Mouse (Mus musculus) stomach, postnatal 0 days (tissue): ENCODE measurements around the gene Zfp385a. TPM values are rescaled to one million over a fixed set of nuclear protein-coding genes. Genes with fewer than 3 reads are reported as not detected.

Experiments
- ATAC-seq: fragments of 200-750 bp; cut with Nextera tagmentation; 2 replicates; pipeline ENCODE4 v1.8.0; 2017; ENCODE audit not compliant: low FRiP score, low TSS enrichment
- DNase-seq: peaks from one replicate; pipeline ENCODE4 v3.0.0-alpha.2; 2016; ENCODE audit warnings: low spot score
- H3K27ac ChIP-seq: fragments of 300-500 bp; sonication (generic); replicated peaks from 2 replicates; pipeline ENCODE4 v1.5.1; 2014; ENCODE audit warnings: mild to moderate bottlenecking, control low read depth
- H3K27me3 ChIP-seq: fragments of 300-500 bp; sonication (generic); 2 replicates; pipeline ENCODE4 v1.6.1; 2014; ENCODE audit warnings: low read length; ENCODE audit not compliant: control insufficient read depth, insufficient read depth
- H3K36me3 ChIP-seq: fragments of 300-500 bp; sonication (generic); 2 replicates; pipeline ENCODE4 v1.6.1; 2014; ENCODE audit warnings: low read length, mixed read lengths; ENCODE audit not compliant: control insufficient read depth, insufficient read depth
- H3K4me1 ChIP-seq: fragments of 300-500 bp; sonication (generic); replicated peaks from 2 replicates; pipeline ENCODE4 v1.6.1; 2014; ENCODE audit warnings: antibody characterized with exemption; ENCODE audit not compliant: control insufficient read depth, insufficient read depth
- H3K4me2 ChIP-seq: fragments of 300-500 bp; sonication (generic); replicated peaks from 2 replicates; pipeline ENCODE4 v1.6.1; 2014; ENCODE audit warnings: low read depth, mild to moderate bottlenecking, control low read depth, moderate library complexity
- H3K4me3 ChIP-seq: fragments of 300-500 bp; sonication (generic); 2 replicates; pipeline ENCODE4 v1.5.1; 2014; ENCODE audit warnings: low read depth, low read length, control low read depth
- H3K9ac ChIP-seq: fragments of 300-500 bp; sonication (generic); 2 replicates; pipeline ENCODE4 v1.6.1; 2014; ENCODE audit warnings: mild to moderate bottlenecking, low read length, control low read depth, mixed read lengths
- H3K9me3 ChIP-seq: fragments of 300-500 bp; sonication (generic); 2 replicates; pipeline ENCODE4 v1.6.1; 2016; ENCODE audit warnings: low read length; ENCODE audit not compliant: control insufficient read depth
- CTCF ChIP-seq: IDR thresholded peaks from 2 replicates; pipeline ENCODE4 v1.5.1; 2016; ENCODE audit warnings: antibody characterized with exemption, low read depth, mild to moderate bottlenecking, moderate library complexity
- EP300 ChIP-seq: optimal IDR thresholded peaks from 2 replicates; pipeline ENCODE3; 2016; ENCODE audit warnings: antibody characterized with exemption
- WGBS: fragments of 180-500 bp; shearing (Covaris S2); extraction: QIAGEN DNeasy Blood & Tissue Kit; methylation state at CpG from one replicate; pipeline ENCODE4 v1.1.7; 2014; 5-methylcytosine and 5-hydroxymethylcytosine counted together
- polyA plus RNA-seq: library from polyadenylated mRNA; unstranded; fragments of >200 nt; fragmentation: Nextera tagmentation; extraction: Ambion mirVana; gene quantifications from 2 replicates; pipeline ENCODE4 v1.2.1, GENCODE M21; 2015

The Zfp385a gene
- polyA plus RNA-seq, 1 experiment from 2014 or later = 6.0 TPM

DNA sequence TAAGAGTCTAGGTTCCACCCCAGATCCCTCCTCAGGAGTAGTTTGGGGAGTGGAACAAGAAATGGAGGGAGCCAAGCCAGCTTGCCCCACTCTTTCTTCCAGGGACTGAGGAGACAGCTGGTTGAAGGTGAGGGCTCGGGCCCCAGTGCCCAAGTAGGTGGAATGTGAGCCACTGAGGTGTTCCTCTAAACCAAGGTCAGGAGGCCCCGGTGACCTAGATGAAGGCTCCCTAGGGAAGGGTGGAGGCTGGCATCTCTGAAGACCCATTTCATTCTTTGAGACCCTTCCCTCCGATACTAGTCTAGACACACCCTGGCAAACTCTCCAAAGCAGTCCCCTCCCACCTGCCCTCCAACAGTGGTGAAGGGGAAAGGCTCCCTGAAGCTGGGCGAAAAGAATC, 17.5 kb downstream of the Zfp385a start:
- no peaks in the 10 kb centered on the region for H3K9me3 ChIP-seq
- H3K4me2 ChIP-seq = peak overlapping the region; percentile 97
- H3K27me3 ChIP-seq = no peaks in the 10 kb centered on the region
- no peak for TF ChIP-seq CTCF
- TF ChIP-seq EP300 = no peak
- ATAC-seq (no peak), DNase-seq (no peak)
- no peak overlapping the region for H3K27ac ChIP-seq
- H3K4me1 ChIP-seq = 0 out of 2 replicates have a peak, but pooled peaks cover 2% of the 10 kb centered on the region
- H3K36me3 ChIP-seq = no peaks in the 10 kb centered on the region
- H3K4me3 ChIP-seq = peak overlapping the region; percentile 64
- 66% methylated on average over 4 of the region's 4 CpGs for WGBS
- peak overlapping the region; percentile 83; the same call in 1 of the 2 replicates for H3K9ac ChIP-seq

DNA sequence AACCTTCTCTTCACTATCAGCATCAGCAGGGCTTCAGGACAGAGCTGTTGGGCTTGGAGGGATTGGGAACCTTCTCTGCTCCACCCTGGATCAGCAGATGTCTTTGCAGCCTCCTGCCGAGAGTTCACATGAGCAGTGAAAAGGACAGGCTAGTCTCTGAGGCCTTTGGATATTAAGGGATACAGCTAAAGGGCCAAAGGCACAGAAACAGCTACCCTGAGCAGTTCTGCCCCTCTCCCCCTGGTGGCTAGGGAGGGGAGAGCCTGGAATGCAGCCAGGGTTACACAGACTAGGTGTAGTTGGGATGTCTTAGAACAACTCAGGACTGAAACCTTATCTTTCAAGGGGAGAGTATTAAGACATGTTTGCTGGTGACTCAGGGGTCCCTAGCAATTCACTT, 18.8 kb downstream of the Zfp385a start:
- no peak for DNase-seq
- no peak for ATAC-seq
- H3K27ac ChIP-seq = no peak overlapping the region
- no peak overlapping the region for H3K4me3 ChIP-seq
- H3K9me3 ChIP-seq = no peaks in the 10 kb centered on the region
- 45% methylated on average over 1 of the region's 1 CpGs for WGBS
- H3K9ac ChIP-seq = no peak overlapping the region
- peak; percentile 66 for TF ChIP-seq CTCF
- TF ChIP-seq EP300 = no peak
- H3K4me1 ChIP-seq = 0 out of 2 replicates have a peak, but pooled peaks cover 2% of the 10 kb centered on the region
- no peak overlapping the region for H3K4me2 ChIP-seq
- no peaks in the 10 kb centered on the region for H3K27me3 ChIP-seq
- no peaks in the 10 kb centered on the region for H3K36me3 ChIP-seq

DNA sequence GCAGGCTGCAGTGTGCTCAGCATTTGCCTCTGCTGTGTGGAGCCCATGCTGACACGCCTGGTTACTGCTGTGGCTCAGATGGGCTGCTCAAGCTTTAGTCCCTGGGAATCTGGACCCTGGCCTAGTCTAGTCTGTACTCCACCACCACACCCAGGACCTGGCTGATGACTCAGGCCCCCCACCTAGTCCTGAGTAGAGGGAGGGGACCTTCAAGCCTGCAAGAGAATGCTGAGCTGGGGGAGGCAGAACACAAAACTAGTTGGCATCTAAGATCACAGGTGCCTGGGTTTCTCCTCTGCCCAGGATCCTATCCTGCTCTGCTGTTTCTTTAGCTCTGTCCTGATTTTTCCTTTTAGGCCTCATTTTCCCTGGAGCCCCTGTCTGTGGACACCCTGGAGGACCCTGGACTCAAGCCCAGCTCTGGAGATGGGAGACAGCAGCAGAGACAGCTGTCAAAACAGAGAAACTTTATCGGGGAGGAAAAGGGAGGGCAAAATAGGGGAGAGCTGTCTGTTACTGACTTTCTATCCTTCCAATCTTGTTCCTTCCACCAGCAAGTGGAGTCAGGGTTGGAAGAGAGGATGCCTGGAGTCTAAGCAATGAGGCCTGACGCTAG, 21.6 kb downstream of the Zfp385a start:
- no peak overlapping the region for H3K4me2 ChIP-seq
- DNase-seq = no peak
- peak overlapping the region; percentile 61; the same call in 1 of the 2 replicates for H3K27ac ChIP-seq
- TF ChIP-seq EP300 (no peak), CTCF (no peak)
- H3K4me1 ChIP-seq = 0 out of 2 replicates have a peak, but pooled peaks cover 2% of the 10 kb centered on the region
- no peaks in the 10 kb centered on the region for H3K27me3 ChIP-seq
- peaks cover 4% of the 10 kb centered on the region; the same call in 1 of the 2 replicates for H3K36me3 ChIP-seq
- no peak overlapping the region for H3K4me3 ChIP-seq
- no peak for ATAC-seq
- H3K9me3 ChIP-seq = no peaks in the 10 kb centered on the region
- 49% methylated on average over 3 of the region's 3 CpGs for WGBS
- H3K9ac ChIP-seq = no peak overlapping the region

DNA sequence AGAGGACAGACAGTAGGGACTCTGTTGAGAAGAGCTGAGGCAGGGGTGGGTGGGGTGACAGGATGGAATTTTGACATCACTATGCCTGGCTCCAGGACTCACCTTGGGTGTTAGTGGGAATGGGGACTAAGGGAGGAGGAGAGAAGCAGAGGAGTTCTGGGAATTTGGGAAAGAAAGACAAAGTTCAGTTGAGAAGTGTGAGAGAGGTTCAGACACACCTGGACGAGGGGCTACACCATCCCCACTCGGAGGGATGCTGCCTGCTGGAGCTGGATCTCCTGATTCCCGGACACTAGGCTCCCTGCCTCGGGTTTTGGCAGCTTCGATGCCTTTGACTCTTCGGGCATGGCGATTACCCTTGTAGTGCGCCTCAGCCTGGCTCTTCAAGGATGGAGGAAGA, 22.2 kb downstream of the Zfp385a start:
- 85% methylated on average over 8 of the region's 8 CpGs for WGBS
- Histone ChIP-seq H3K4me1 (0 out of 2 replicates have a peak, but pooled peaks cover 2% of the 10 kb centered on the region), H3K27ac (0 out of 2 replicates have a peak overlapping the region, but pooled peaks have one; percentile 61), H3K4me3 (no peak overlapping the region), H3K27me3 (no peaks in the 10 kb centered on the region), H3K36me3 (peaks cover 4% of the 10 kb centered on the region; the same call in 1 of the 2 replicates), H3K4me2 (no peak overlapping the region), H3K9ac (no peak overlapping the region), H3K9me3 (no peaks in the 10 kb centered on the region)
- TF ChIP-seq EP300 (no peak), CTCF (no peak)
- DNase-seq (no peak), ATAC-seq (no peak)

DNA sequence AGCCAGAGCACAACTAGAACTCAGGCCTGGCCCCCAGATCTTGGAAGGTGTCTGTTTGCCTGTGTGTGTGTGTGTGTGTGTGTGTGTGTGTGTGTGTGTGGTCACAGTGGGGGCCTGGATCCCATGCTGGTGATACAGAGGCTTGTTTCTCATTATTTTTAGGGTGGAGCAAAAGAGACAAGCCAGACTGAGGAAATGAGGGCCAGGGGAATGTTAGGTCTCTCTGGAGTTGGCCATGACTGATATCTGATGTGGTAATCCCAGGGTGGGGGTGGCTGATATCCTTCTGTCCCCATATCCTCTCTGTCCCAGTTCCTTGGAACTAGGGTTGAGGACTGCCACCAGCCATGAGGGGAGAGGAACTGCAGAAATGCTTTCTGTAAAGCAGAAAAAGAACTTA, 22.8 kb downstream of the Zfp385a start:
- no peaks in the 10 kb centered on the region for H3K9me3 ChIP-seq
- DNase-seq = no peak
- H3K36me3 ChIP-seq = peaks cover 4% of the 10 kb centered on the region; the same call in 1 of the 2 replicates
- TF ChIP-seq EP300 (no peak), CTCF (no peak)
- no peaks in the 10 kb centered on the region for H3K27me3 ChIP-seq
- H3K4me2 ChIP-seq = no peak overlapping the region
- no peak overlapping the region for H3K27ac ChIP-seq
- ATAC-seq = no peak
- 0 out of 2 replicates have a peak, but pooled peaks cover 2% of the 10 kb centered on the region for H3K4me1 ChIP-seq
- H3K4me3 ChIP-seq = no peak overlapping the region
- no peak overlapping the region for H3K9ac ChIP-seq

DNA sequence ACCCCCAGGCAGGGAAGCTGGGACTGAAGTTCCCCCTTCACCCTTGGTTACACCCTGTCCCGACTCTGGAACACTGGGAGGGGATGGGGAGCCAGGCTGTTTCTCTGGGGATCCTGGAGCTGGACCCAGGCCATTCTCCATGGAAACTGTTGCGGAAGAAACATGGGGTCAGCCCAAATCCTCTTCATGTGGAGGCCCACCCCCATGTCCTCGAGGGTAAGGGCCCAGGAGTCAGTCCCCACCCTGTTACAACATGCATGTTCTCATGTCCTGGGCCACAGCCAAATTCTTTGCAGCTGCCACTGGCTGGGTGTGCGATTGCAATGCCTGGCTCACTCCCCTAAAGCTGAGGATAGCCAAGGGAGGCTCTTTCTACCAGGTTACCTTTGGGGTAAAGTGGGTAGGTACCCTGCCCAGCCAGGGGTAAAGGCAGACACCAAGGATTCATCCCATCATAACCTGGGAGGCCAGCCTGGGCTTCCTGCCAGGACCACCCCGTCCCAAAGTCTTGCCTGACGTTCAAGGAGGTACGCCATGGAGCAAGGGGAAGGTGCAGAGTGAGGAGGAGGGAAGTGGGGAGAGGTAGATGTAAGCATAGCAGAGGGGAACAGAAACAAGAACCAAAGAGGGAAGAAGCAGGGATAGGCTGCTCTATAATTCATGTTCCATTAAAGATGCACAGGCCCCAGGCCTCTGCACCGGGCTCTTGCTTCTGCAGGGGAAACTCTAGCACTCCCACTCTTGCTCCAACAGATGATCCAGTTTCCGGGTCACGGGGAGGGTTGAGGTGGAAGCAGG, 23.7 kb downstream of the Zfp385a start:
- ATAC-seq (peak; percentile 24; the same call in 1 of the 2 replicates), DNase-seq (no peak)
- Histone ChIP-seq H3K4me1 (0 out of 2 replicates have a peak, but pooled peaks cover 2% of the 10 kb centered on the region), H3K9ac (no peak overlapping the region), H3K36me3 (peaks cover 4% of the 10 kb centered on the region; the same call in 1 of the 2 replicates), H3K27ac (no peak overlapping the region), H3K27me3 (no peaks in the 10 kb centered on the region), H3K4me2 (no peak overlapping the region), H3K9me3 (no peaks in the 10 kb centered on the region), H3K4me3 (no peak overlapping the region)
- no peak for TF ChIP-seq CTCF
- no peak for TF ChIP-seq EP300
- 53% methylated on average over 10 of the region's 10 CpGs for WGBS
